Mouse (Mus musculus) heart, embryonic 12.5 days (tissue): ENCODE results near the gene Dlec1. TPM values are rescaled to one million over a fixed set of nuclear protein-coding genes. Genes with fewer than 3 reads are reported as not detected.

Source experiments
- ATAC-seq: fragments of 200-750 bp; cut with Nextera tagmentation; 2 replicates; pipeline ENCODE4 v1.8.0; 2017; ENCODE audit warnings: moderate TSS enrichment, moderate library complexity; ENCODE audit not compliant: insufficient number of reproducible peaks, low FRiP score
- H3K27ac ChIP-seq: fragments of 300-500 bp; sonication (generic); 2 replicates; pipeline ENCODE4 v1.5.1; 2016; ENCODE audit warnings: mild to moderate bottlenecking, moderate library complexity; ENCODE audit not compliant: poor library complexity, severe bottlenecking
- H3K27me3 ChIP-seq: fragments of 300-500 bp; sonication (generic); replicated peaks from 2 replicates; pipeline ENCODE4 v1.6.1; 2016; ENCODE audit warnings: mild to moderate bottlenecking, moderate library complexity
- H3K36me3 ChIP-seq: fragments of 300-500 bp; sonication (generic); 2 replicates; pipeline ENCODE4 v1.6.1; 2016; ENCODE audit warnings: mild to moderate bottlenecking, moderate library complexity
- H3K4me1 ChIP-seq: fragments of 300-500 bp; sonication (generic); replicated peaks from 2 replicates; pipeline ENCODE4 v1.6.1; 2016; ENCODE audit warnings: mild to moderate bottlenecking
- H3K4me2 ChIP-seq: fragments of 300-500 bp; sonication (generic); 2 replicates; pipeline ENCODE4 v1.6.1; 2016; ENCODE audit warnings: mild to moderate bottlenecking, moderate library complexity
- H3K4me3 ChIP-seq: fragments of 300-500 bp; sonication (generic); 2 replicates; pipeline ENCODE4 v1.5.1; 2016; ENCODE audit warnings: mild to moderate bottlenecking
- H3K9ac ChIP-seq: fragments of 300-500 bp; sonication (generic); 2 replicates; pipeline ENCODE4 v1.6.1; 2016; ENCODE audit warnings: mild to moderate bottlenecking, moderate library complexity
- H3K9me3 ChIP-seq: fragments of 300-500 bp; sonication (generic); replicated peaks from 2 replicates; pipeline ENCODE4 v1.6.1; 2016; ENCODE audit warnings: mild to moderate bottlenecking, moderate library complexity
- WGBS: fragments of 180-500 bp; shearing (Covaris S2); methylation state at CpG from one replicate; pipeline ENCODE4 v1.1.7; 2016; 5-methylcytosine and 5-hydroxymethylcytosine counted together
- polyA plus RNA-seq: library from polyadenylated mRNA; unstranded; fragments of >200 nt; fragmentation: Nextera tagmentation; extraction: Ambion mirVana; gene quantifications from 2 replicates; pipeline ENCODE4 v1.2.1, GENCODE M21; 2016

Gene Dlec1
- polyA plus RNA-seq: 0.49 and 0.55 TPM in 2 replicates

DNA sequence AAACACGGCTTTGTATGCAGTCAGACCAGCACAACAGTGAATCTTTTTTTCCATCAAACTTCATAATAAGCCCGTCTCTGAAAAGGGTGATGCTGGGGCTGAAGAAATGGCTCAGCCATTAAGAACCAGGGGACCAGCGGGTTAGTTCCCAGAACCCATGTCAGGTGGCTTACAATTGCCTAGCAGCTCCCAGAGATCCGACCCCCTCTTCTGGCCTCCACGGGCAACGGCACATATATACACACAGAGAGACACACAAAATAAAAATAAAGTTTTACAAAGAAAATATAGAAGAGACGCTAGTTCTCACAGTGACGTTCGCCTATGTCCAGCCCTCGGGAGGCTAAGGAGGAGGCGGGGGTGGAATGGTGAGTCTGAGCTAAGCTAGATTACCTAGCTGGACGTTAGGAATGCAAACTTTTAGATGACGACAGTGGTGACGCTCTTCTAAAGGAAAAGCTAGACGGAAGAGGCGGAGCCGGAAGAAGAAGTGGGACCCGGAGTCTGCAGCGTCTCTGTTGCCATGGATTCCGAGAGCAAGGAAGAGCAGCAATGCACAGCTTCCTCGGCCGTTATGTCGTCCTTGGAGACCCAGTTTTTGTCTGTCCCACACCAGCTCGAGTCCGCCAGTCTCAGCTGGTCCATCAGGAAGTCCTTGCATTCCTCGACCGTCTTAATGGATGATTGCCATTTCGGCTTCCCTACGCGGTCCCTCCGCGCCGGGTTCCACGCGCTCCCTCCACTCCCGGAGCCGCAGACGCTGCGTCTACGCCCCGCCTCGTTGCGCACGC is at the start of gene Dlec1:
TSS of gene Dlec1 (plus strand) at position 487 of the 791 bp plus-strand sequence.
- H3K9ac ChIP-seq: peak within 1 kb of the TSS; percentile 69

DNA sequence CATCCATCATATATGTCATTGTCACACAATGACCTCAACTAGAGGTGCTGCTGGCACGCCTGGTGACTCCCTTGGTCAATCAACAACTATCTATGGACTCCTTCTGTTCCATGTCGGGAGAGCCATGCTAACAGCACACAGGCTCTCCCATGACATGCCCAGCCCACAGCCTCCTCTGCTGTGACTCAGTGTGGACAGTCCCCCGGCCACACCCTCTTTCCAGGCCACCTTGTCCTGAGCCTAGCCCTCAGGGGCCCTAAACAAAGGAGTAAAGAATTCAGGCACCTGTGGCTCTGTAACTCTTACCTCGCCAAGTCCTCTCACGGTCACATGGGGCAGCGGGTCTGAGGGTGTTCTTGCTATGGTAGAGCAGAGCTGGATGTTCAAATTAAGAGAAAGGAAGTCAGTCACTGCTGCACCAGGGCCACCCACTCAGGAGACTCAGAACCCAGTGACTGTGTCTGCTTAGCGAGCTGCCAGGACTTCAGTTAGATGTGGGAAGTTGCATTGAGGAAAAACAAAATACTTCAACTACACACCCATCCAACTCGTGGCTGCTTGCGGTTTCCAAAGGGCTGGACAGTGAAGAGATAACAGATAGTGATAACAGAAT is 48.2 kb upstream of the Dlec1 start:
- Histone ChIP-seq H3K9me3 (no peaks in the 10 kb centered on the region), H3K4me2 (no peak overlapping the region), H3K9ac (no peak overlapping the region), H3K4me3 (no peak overlapping the region), H3K27ac (no peak overlapping the region), H3K27me3 (0 out of 2 replicates have a peak, but pooled peaks cover 5% of the 10 kb centered on the region), H3K4me1 (peaks cover 51% of the 10 kb centered on the region), H3K36me3 (no peaks in the 10 kb centered on the region)
- WGBS: 70% methylated on average over 9 of the region's 9 CpGs
- ATAC-seq: no peak

More for the DNA sequence above, at the start of gene Dlec1:
- peak within 1 kb of the TSS; percentile 78 for H3K4me3 ChIP-seq
- H3K9me3 ChIP-seq: no peaks in the 10 kb centered on the region
- no peaks in the 10 kb centered on the region for H3K36me3 ChIP-seq
- H3K27ac ChIP-seq: no peak within 1 kb of the TSS
- peaks cover 19% of the 10 kb centered on the region; the same call in 1 of the 2 replicates for H3K4me1 ChIP-seq
- peaks cover 19% of the 10 kb centered on the region for H3K27me3 ChIP-seq
- 4% methylated on average over 44 of the region's 44 CpGs for WGBS
- ATAC-seq: peak; percentile 62
- H3K4me2 ChIP-seq: peak within 1 kb of the TSS; percentile 89

DNA sequence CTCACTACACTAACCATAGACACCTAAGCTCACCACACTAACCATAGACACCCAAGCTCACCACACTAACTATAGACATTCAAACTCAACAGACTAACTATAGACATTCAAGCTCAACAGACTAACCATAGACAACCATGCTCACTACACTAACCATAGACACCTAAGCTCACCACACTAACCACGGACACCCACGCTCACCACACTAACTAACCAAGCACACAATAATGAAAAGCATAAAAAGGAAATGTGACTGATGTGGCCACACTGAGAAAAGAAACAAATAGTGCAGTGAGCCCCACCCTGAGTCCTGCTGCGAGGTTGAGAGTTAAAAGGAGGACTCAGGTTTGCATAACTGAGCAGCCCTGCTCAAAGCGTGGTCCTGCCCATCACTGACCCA is 46.9 kb upstream of the Dlec1 start:
- Histone ChIP-seq H3K9ac (no peak overlapping the region), H3K36me3 (no peaks in the 10 kb centered on the region), H3K9me3 (no peaks in the 10 kb centered on the region), H3K4me2 (no peak overlapping the region), H3K4me3 (no peak overlapping the region), H3K27ac (no peak overlapping the region), H3K4me1 (peaks cover 51% of the 10 kb centered on the region), H3K27me3 (peaks cover 9% of the 10 kb centered on the region; the same call in 1 of the 2 replicates)
- WGBS: 88% methylated on average over 4 of the region's 4 CpGs
- ATAC-seq: no peak

GRCm38 (mm10) chr9:119058245-119058644 is 44.0 kb upstream of the Dlec1 start:
- WGBS: 77% methylated on average over 7 of the region's 7 CpGs
- Histone ChIP-seq H3K4me2 (no peak overlapping the region), H3K27ac (no peak overlapping the region), H3K4me3 (no peak overlapping the region), H3K36me3 (no peaks in the 10 kb centered on the region), H3K4me1 (peaks cover 34% of the 10 kb centered on the region), H3K9ac (no peak overlapping the region), H3K27me3 (peaks cover 17% of the 10 kb centered on the region), H3K9me3 (no peaks in the 10 kb centered on the region)
- no peak for ATAC-seq

GRCm38 (mm10) chr9:119060701-119061100 is 41.6 kb upstream of the Dlec1 start:
- Histone ChIP-seq H3K36me3 (no peaks in the 10 kb centered on the region), H3K4me2 (no peak overlapping the region), H3K9me3 (no peaks in the 10 kb centered on the region), H3K9ac (no peak overlapping the region), H3K27ac (no peak overlapping the region), H3K4me1 (peaks cover 25% of the 10 kb centered on the region), H3K4me3 (no peak overlapping the region), H3K27me3 (peaks cover 12% of the 10 kb centered on the region)
- 83% methylated on average over 10 of the region's 10 CpGs for WGBS
- ATAC-seq: no peak

DNA sequence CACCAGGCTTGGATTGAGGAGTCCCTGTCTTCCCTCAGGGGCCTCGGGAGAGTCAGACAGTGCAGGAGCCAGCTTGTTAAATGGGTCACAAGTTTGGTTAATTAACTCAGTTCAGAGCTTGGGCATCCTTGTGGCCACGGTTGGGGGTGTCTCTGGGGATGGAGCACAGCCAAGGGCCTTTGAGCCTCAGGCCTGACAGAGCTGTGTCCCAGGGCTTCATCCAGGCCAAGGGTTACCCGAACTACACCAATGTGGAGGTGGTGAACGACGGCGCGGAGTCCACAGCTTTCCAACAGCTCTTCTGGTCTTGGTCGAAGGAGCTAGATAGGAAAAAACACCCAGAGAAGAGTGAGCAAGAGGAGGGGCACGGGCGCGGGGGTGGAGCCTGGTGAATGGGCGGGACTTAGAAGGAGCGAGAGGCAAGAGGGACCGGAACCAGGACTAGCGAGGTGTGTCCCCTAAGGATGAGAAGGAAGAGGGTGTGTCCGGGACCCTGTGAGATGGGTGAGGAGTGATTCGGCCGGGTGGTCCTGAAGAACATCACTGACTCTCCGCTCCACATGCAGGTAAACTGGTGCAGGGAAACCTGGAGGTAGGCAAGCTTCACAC is 39.1 kb upstream of the Dlec1 start:
- no peak for ATAC-seq

DNA sequence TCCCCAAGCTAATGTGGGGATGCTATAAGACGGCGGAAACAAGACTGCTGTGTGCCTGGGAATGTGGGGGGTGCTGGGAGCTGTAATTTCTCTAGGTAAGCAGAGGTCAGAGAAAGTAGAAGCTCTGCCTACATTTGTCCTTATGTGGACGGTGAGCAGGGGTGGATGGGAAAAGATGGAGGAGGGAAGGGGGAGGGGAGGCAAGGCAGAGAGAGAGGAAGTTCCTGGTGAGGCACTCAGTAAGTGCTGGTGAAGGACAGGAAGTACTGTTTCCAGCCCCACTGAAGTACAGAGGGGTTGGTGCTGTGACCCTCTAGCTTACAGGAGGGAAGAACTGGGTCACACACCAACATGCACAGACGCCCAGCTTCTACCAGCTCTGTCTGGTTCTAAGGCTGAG is 38.0 kb upstream of the Dlec1 start:
- no peak overlapping the region for H3K9ac ChIP-seq
- H3K27me3 ChIP-seq: peaks cover 15% of the 10 kb centered on the region
- no peak for ATAC-seq
- 67% methylated on average over 4 of the region's 4 CpGs for WGBS
- no peak overlapping the region for H3K4me2 ChIP-seq
- no peaks in the 10 kb centered on the region for H3K9me3 ChIP-seq
- no peak overlapping the region for H3K4me3 ChIP-seq
- H3K27ac ChIP-seq: no peak overlapping the region
- H3K36me3 ChIP-seq: no peaks in the 10 kb centered on the region
- peaks cover 16% of the 10 kb centered on the region; the same call in 1 of the 2 replicates for H3K4me1 ChIP-seq

More for the DNA sequence above, 39.1 kb upstream of the Dlec1 start:
- Histone ChIP-seq H3K4me2 (peak overlapping the region; percentile 38; the same call in 1 of the 2 replicates), H3K4me3 (peak overlapping the region; percentile 2; the same call in 1 of the 2 replicates), H3K36me3 (no peaks in the 10 kb centered on the region), H3K27ac (no peak overlapping the region), H3K9ac (no peak overlapping the region), H3K9me3 (no peaks in the 10 kb centered on the region), H3K27me3 (peaks cover 15% of the 10 kb centered on the region), H3K4me1 (peaks cover 21% of the 10 kb centered on the region)
- 28% methylated on average over 19 of the region's 19 CpGs for WGBS

DNA sequence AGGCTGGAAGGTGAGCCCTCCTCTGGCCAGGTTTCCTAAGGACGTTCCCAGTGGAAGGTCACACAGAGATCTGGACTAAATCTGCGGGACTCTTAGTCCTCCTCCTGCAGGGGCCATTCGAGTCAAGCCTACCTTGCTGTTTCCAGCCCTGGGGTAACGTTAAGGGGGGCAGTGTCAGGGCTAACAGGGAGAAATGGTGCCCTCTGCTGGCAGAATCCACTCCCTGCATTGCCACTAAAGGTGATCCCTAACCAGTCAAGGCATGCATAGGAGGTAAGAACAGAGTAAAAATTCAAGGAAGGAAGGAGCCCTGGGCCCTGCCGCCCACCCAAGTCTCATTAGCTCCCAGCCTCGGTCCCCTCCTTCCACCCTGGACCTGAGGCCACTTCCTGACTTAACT is 34.7 kb upstream of the Dlec1 start:
- no peak overlapping the region for H3K9ac ChIP-seq
- no peaks in the 10 kb centered on the region for H3K9me3 ChIP-seq
- H3K27me3 ChIP-seq: 0 out of 2 replicates have a peak, but pooled peaks cover 3% of the 10 kb centered on the region
- 1% methylated on average over 6 of the region's 6 CpGs for WGBS
- peaks cover 23% of the 10 kb centered on the region for H3K4me1 ChIP-seq
- no peak overlapping the region for H3K27ac ChIP-seq
- H3K4me3 ChIP-seq: no peak overlapping the region
- peaks cover 14% of the 10 kb centered on the region for H3K36me3 ChIP-seq
- no peak for ATAC-seq
- no peak overlapping the region for H3K4me2 ChIP-seq

- Histone ChIP-seq H3K4me2 (no peak overlapping the region), H3K27ac (no peak overlapping the region), H3K9ac (no peak overlapping the region), H3K9me3 (no peaks in the 10 kb centered on the region), H3K4me1 (peaks cover 24% of the 10 kb centered on the region), H3K36me3 (peaks cover 20% of the 10 kb centered on the region), H3K4me3 (no peak overlapping the region), H3K27me3 (0 out of 2 replicates have a peak, but pooled peaks cover 3% of the 10 kb centered on the region)
- no peak for ATAC-seq
- 78% methylated on average over 11 of the region's 11 CpGs for WGBS
These were observed 34.0 kb upstream of the Dlec1 start for GRCm38 (mm10) chr9:119068266-119068665.

DNA sequence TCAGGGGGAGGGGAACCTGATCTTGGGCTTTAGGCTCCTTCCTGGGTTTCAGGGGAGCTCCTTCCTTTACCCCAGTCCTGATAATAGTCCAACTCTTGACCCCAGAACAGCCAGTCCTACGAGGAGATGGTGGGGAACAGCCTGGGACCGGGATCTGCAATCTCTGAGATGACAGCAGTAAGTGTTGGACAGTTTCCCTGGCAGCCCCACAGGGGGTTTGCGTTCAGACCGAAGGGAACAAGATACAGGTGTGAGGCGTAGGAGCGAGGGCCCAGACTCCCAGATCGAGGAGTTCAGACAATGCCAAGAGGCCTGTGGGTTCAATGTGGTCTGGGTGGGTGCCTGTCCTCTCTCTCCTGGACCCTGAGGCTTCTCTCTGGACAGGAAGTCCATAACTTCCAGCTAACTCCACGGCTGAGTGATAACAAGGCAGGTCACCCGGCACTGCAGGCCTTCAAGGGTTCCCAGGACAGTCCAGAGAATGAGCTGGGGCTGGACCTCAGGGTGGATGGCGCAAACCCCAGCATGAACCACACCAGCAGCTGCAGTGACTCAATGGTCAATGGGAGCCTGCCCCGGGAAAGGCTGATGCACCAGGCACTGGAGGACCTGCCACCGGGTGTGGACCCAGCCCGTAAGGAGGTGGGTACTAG is 32.0 kb upstream of the Dlec1 start:
- H3K4me2 ChIP-seq: no peak overlapping the region
- H3K4me3 ChIP-seq: no peak overlapping the region
- ATAC-seq: no peak
- H3K27me3 ChIP-seq: 0 out of 2 replicates have a peak, but pooled peaks cover 3% of the 10 kb centered on the region
- no peaks in the 10 kb centered on the region for H3K9me3 ChIP-seq
- no peak overlapping the region for H3K9ac ChIP-seq
- WGBS: 63% methylated on average over 13 of the region's 13 CpGs
- H3K4me1 ChIP-seq: peaks cover 22% of the 10 kb centered on the region
- H3K27ac ChIP-seq: no peak overlapping the region
- peaks cover 34% of the 10 kb centered on the region for H3K36me3 ChIP-seq

DNA sequence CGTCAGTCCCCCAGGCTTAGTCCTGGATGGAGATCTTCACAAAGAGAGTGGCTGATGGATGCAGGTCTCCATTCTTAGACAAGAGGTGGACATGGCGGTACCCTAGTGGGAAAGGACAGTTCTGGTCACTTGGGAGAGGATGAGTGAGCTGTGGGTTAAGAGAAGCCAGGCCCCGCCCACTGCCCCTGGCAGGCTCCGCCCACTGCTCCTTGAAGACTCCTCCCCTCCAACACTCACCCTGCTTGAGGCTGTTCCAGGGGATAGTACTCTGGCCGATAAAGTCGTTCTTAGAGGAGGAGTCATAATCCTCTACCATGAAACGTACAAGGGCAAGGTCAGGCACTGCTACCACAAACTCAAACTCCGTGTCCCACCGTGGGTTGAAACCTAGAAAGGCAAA is 30.5 kb upstream of the Dlec1 start:
- 73% methylated on average over 9 of the region's 9 CpGs for WGBS
- no peak overlapping the region for H3K4me2 ChIP-seq
- peaks cover 42% of the 10 kb centered on the region for H3K36me3 ChIP-seq

More for the DNA sequence above, 30.5 kb upstream of the Dlec1 start:
- Histone ChIP-seq H3K27ac (no peak overlapping the region), H3K27me3 (no peaks in the 10 kb centered on the region), H3K4me1 (peaks cover 27% of the 10 kb centered on the region), H3K4me3 (no peak overlapping the region), H3K9ac (no peak overlapping the region), H3K9me3 (no peaks in the 10 kb centered on the region)
- no peak for ATAC-seq
